Mouse (Mus musculus): ENCODE measurements at regions not wholly inside any gene's neighbourhood (a gene's known extent, or its start where the extent isn't known, plus 50 kb on each side); places are given as distances from the start of the nearest gene placed in this dataset.
A peak's percentile ranks its signal among the peaks of the same experiment; 100 is the strongest.

DNA sequence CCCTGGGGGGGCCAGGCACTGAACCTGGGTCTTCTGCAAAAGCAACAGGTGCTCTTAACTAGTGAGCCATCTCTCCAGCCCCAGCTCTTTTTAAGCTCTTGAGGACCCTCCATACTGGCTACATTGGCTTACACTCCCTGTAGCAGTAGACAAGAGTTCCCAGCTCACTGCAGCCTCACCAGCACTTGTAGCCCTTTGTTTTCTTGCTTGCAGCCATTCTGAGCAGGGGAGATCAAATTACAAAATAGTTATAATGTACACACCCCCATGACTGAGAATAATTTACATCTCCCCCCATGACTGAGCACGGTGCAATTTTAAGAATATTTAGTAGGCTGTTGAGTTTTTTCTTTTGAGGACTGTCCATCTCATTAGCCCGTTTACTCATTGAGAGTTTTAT lies 165.8 kb upstream of the Prep start:
- no peak for DNase-seq (ENCODE audit: low spot score)
- Histone ChIP-seq H3K4me3 (ENCODE audit: low read depth, low read length) (no peak overlapping the region), H3K27ac (ENCODE audit: low read depth, low read length) (no peak overlapping the region), H3K9ac (ENCODE audit: low read length) (no peak overlapping the region), H3K4me1 (ENCODE audit: control insufficient read depth, insufficient read depth, low read length) (no peaks in the 10 kb centered on the region), H3K27me3 (ENCODE audit: control insufficient read depth, insufficient read depth, low read length) (no peaks in the 10 kb centered on the region), H3K36me3 (ENCODE audit: control insufficient read depth, insufficient read depth, low read length) (no peaks in the 10 kb centered on the region), H3K9me3 (ENCODE audit: control insufficient read depth, low read length) (no peaks in the 10 kb centered on the region), H3K4me2 (ENCODE audit: low read depth) (no peak overlapping the region)
- WGBS, result 73% methylated on average over 2 of the region's 2 CpGs
- no peak for ATAC-seq (ENCODE audit: insufficient read depth, low FRiP score, low TSS enrichment)

DNA sequence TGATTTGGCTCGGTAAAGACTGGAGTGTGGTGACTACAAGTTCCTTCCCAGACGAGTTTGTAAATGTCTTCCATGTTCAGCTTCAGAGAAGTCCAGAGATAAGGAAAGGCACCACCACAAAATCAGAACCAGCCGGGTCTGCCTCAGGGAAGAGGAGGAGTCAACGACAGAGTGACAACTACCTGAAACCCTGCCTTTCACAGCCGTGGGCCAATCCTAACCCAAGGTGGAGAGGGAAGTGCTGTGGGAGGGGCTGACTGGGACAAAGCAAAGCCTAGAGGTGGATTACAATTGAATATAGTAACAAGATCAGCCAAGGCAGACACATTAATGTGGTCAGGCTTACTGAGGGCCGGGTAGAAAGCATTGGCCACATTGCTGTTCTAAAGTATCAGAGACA lies 174.9 kb upstream of the Prep start:
- Histone ChIP-seq H3K36me3 (ENCODE audit: control insufficient read depth, insufficient read depth, low read length) (no peaks in the 10 kb centered on the region), H3K4me2 (ENCODE audit: low read depth) (no peak overlapping the region), H3K27me3 (ENCODE audit: control insufficient read depth, insufficient read depth, low read length) (no peaks in the 10 kb centered on the region), H3K9ac (ENCODE audit: low read length) (no peak overlapping the region), H3K9me3 (ENCODE audit: control insufficient read depth, low read length) (no peaks in the 10 kb centered on the region), H3K4me1 (ENCODE audit: control insufficient read depth, insufficient read depth, low read length) (peaks cover 4% of the 10 kb centered on the region; the same call in 1 of the 2 replicates), H3K4me3 (ENCODE audit: low read depth, low read length) (no peak overlapping the region), H3K27ac (ENCODE audit: low read depth, low read length) (no peak overlapping the region)
- 67% methylated on average over 6 of the region's 6 CpGs for WGBS
- no peak for DNase-seq (ENCODE audit: low spot score)
- no peak for ATAC-seq (ENCODE audit: insufficient read depth, low FRiP score, low TSS enrichment)

GRCm38 (mm10) chr10:44887081-44887683 lies 179.8 kb upstream of the Prep start:
- no peak overlapping the region for H3K27ac ChIP-seq (ENCODE audit: low read depth, low read length)
- WGBS, result 29% methylated on average over 14 of the region's 14 CpGs
- ATAC-seq (ENCODE audit: insufficient read depth, low FRiP score, low TSS enrichment), result peak; percentile 89

GRCm38 (mm10) chr10:44881967-44882366 lies 185.0 kb upstream of the Prep start:
- Histone ChIP-seq H3K4me3 (ENCODE audit: low read depth, low read length) (no peak overlapping the region), H3K9me3 (ENCODE audit: control insufficient read depth, low read length) (no peaks in the 10 kb centered on the region), H3K4me2 (ENCODE audit: low read depth) (no peak overlapping the region), H3K27ac (ENCODE audit: low read depth, low read length) (no peak overlapping the region), H3K36me3 (ENCODE audit: control insufficient read depth, insufficient read depth, low read length) (no peaks in the 10 kb centered on the region), H3K4me1 (ENCODE audit: control insufficient read depth, insufficient read depth, low read length) (no peaks in the 10 kb centered on the region; the same call in 1 of the 2 replicates), H3K27me3 (ENCODE audit: control insufficient read depth, insufficient read depth, low read length) (no peaks in the 10 kb centered on the region), H3K9ac (ENCODE audit: low read length) (no peak overlapping the region)
- no peak for DNase-seq (ENCODE audit: low spot score)
- 66% methylated on average over 2 of the region's 2 CpGs for WGBS
- no peak for ATAC-seq (ENCODE audit: insufficient read depth, low FRiP score, low TSS enrichment)

More at GRCm38 (mm10) chr10:44887081-44887683, 179.8 kb upstream of the Prep start:
- H3K36me3 ChIP-seq (ENCODE audit: control insufficient read depth, insufficient read depth, low read length), result no peaks in the 10 kb centered on the region
- no peaks in the 10 kb centered on the region for H3K9me3 ChIP-seq (ENCODE audit: control insufficient read depth, low read length)
- DNase-seq (ENCODE audit: low spot score), result peak; percentile 48
- peak overlapping the region; percentile 15 for H3K4me2 ChIP-seq (ENCODE audit: low read depth)
- H3K4me1 ChIP-seq (ENCODE audit: control insufficient read depth, insufficient read depth, low read length), result peaks cover 4% of the 10 kb centered on the region
- H3K27me3 ChIP-seq (ENCODE audit: control insufficient read depth, insufficient read depth, low read length), result no peaks in the 10 kb centered on the region
- H3K4me3 ChIP-seq (ENCODE audit: low read depth, low read length), result no peak overlapping the region
- H3K9ac ChIP-seq (ENCODE audit: low read length), result no peak overlapping the region

- Histone ChIP-seq H3K4me1 (ENCODE audit: control insufficient read depth, insufficient read depth, low read length) (no peaks in the 10 kb centered on the region), H3K27me3 (ENCODE audit: control insufficient read depth, insufficient read depth, low read length) (no peaks in the 10 kb centered on the region), H3K36me3 (ENCODE audit: control insufficient read depth, insufficient read depth, low read length) (no peaks in the 10 kb centered on the region), H3K4me2 (ENCODE audit: low read depth) (no peak overlapping the region), H3K4me3 (ENCODE audit: low read depth, low read length) (no peak overlapping the region), H3K9me3 (ENCODE audit: control insufficient read depth, low read length) (no peaks in the 10 kb centered on the region), H3K27ac (ENCODE audit: low read depth, low read length) (no peak overlapping the region), H3K9ac (ENCODE audit: low read length) (no peak overlapping the region)
- no peak for DNase-seq (ENCODE audit: low spot score)
- WGBS, result 93% methylated on average over 9 of the region's 9 CpGs
- no peak for ATAC-seq (ENCODE audit: insufficient read depth, low FRiP score, low TSS enrichment)
Measured at GRCm38 (mm10) chr10:44877076-44877663, 189.8 kb upstream of the Prep start.

- DNase-seq (ENCODE audit: low spot score) (no peak), ATAC-seq (ENCODE audit: insufficient read depth, low FRiP score, low TSS enrichment) (no peak)
- Histone ChIP-seq H3K9ac (ENCODE audit: low read length) (no peak overlapping the region), H3K27me3 (ENCODE audit: control insufficient read depth, insufficient read depth, low read length) (no peaks in the 10 kb centered on the region), H3K4me2 (ENCODE audit: low read depth) (no peak overlapping the region), H3K27ac (ENCODE audit: low read depth, low read length) (no peak overlapping the region), H3K9me3 (ENCODE audit: control insufficient read depth, low read length) (no peaks in the 10 kb centered on the region), H3K4me3 (ENCODE audit: low read depth, low read length) (no peak overlapping the region), H3K36me3 (ENCODE audit: control insufficient read depth, insufficient read depth, low read length) (no peaks in the 10 kb centered on the region), H3K4me1 (ENCODE audit: control insufficient read depth, insufficient read depth, low read length) (no peaks in the 10 kb centered on the region)
- WGBS, result 71% methylated on average over 5 of the region's 5 CpGs
Measured at GRCm38 (mm10) chr10:44873642-44874285, 193.2 kb upstream of the Prep start.

DNA sequence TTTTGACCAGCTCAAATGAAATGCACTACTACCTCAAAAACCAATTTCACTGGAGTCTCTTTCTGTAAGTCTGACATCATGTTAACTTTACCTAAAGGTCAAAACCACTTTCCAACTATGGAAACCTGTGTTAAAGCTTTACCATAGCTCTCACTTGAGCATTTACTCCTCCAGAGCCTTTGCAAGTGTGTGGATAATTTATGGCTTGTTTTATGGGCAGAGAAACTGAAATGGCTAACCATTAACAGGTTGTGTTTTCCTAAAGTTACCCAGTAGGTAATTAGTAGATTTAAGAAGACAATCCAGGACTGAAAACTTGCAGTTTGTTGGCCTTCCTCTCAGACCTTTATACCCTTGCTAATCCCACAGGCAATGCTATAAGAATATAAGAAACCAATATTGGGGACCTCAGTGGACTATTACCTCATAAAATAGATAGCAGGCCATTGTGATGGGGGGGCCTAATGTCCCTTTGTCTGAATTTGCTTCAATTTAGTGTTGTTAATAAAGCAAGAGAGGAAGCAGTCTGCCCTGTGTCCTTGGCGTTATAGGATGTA lies 202.7 kb upstream of the Prep start:
- WGBS, result 80% methylated on average over 1 of the region's 1 CpGs
- no peak for ATAC-seq (ENCODE audit: insufficient read depth, low FRiP score, low TSS enrichment)

GRCm38 (mm10) chr10:44862360-44862674 lies 204.7 kb upstream of the Prep start:
- WGBS, result 39% methylated on average over 8 of the region's 8 CpGs
- Histone ChIP-seq H3K4me1 (ENCODE audit: control insufficient read depth, insufficient read depth, low read length) (no peaks in the 10 kb centered on the region), H3K36me3 (ENCODE audit: control insufficient read depth, insufficient read depth, low read length) (no peaks in the 10 kb centered on the region), H3K4me2 (ENCODE audit: low read depth) (no peak overlapping the region), H3K27me3 (ENCODE audit: control insufficient read depth, insufficient read depth, low read length) (no peaks in the 10 kb centered on the region), H3K9ac (ENCODE audit: low read length) (no peak overlapping the region), H3K4me3 (ENCODE audit: low read depth, low read length) (no peak overlapping the region), H3K27ac (ENCODE audit: low read depth, low read length) (no peak overlapping the region), H3K9me3 (ENCODE audit: control insufficient read depth, low read length) (no peaks in the 10 kb centered on the region)
- no peak for ATAC-seq (ENCODE audit: insufficient read depth, low FRiP score, low TSS enrichment)
- no peak for DNase-seq (ENCODE audit: low spot score)

More for the DNA sequence above, 202.7 kb upstream of the Prep start:
- Histone ChIP-seq H3K9ac (ENCODE audit: low read length) (no peak overlapping the region), H3K4me3 (ENCODE audit: low read depth, low read length) (no peak overlapping the region), H3K27ac (ENCODE audit: low read depth, low read length) (no peak overlapping the region), H3K4me2 (ENCODE audit: low read depth) (no peak overlapping the region), H3K36me3 (ENCODE audit: control insufficient read depth, insufficient read depth, low read length) (no peaks in the 10 kb centered on the region), H3K27me3 (ENCODE audit: control insufficient read depth, insufficient read depth, low read length) (no peaks in the 10 kb centered on the region), H3K9me3 (ENCODE audit: control insufficient read depth, low read length) (no peaks in the 10 kb centered on the region), H3K4me1 (ENCODE audit: control insufficient read depth, insufficient read depth, low read length) (no peaks in the 10 kb centered on the region)
- DNase-seq (ENCODE audit: low spot score), result no peak
